Mouse (Mus musculus): ENCODE data around the gene Nrk. TPM values are rescaled to one million over a fixed set of nuclear protein-coding genes. Genes with fewer than 3 reads are reported as not detected.

Gene Nrk
- polyA plus RNA-seq (2016; fragmentation: Nextera tagmentation; extraction: Ambion mirVana) = 4.9 and 8.4 TPM in 2 replicates

GRCm38 (mm10) chrX:138914041-138914776 is at the start of gene Nrk:
TSS of gene Nrk (plus strand) at chrX:138914430.
- 24% methylated on average over 39 of the region's 55 CpGs for WGBS
- Histone ChIP-seq H3K4me3 (peak within 1 kb of the TSS; percentile 60), H3K4me1 (no peaks in the 10 kb centered on the region), H3K27ac (replicated peaks) (peak within 1 kb of the TSS; percentile 19; the same call in 1 of the 2 replicates), H3K27me3 (replicated peaks; ENCODE audit: low read depth, poor library complexity, severe bottlenecking) (peaks cover 68% of the 10 kb centered on the region), H3K9me3 (no peaks in the 10 kb centered on the region), H3K36me3 (replicated peaks) (no peaks in the 10 kb centered on the region)
- DNase-seq (ENCODE audit: low spot score) = peak; percentile 72

GRCm38 (mm10) chrX:138913366-138913765 is 864 bp upstream of the Nrk start:
- Histone ChIP-seq H3K27ac (replicated peaks) (no peak overlapping the region), H3K9me3 (no peaks in the 10 kb centered on the region), H3K36me3 (replicated peaks) (no peaks in the 10 kb centered on the region), H3K4me3 (peak overlapping the region; percentile 60), H3K4me1 (no peaks in the 10 kb centered on the region), H3K27me3 (replicated peaks; ENCODE audit: low read depth, poor library complexity, severe bottlenecking) (peaks cover 68% of the 10 kb centered on the region)
- WGBS = 17% methylated on average over 8 of the region's 8 CpGs
- DNase-seq (ENCODE audit: low spot score) = peak; percentile 15

DNA sequence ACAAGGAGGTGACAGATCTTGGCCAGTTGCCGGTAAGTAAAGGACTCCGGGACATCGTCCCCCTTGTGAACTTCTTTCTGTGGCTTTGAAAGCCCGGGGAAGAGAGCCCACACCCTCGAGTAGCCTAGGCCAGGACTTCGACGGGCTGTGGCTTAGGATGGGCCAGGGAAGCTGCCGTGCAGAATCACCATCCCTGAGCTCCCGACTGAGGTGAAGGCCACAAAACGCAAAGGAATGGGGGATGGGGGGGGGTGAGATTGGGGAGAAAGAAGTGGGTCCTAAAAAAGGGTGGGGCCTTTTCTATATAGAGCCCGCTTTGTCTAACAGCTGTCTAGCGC is 516 bp downstream of the Nrk start:
- H3K36me3 ChIP-seq (replicated peaks) = no peaks in the 10 kb centered on the region
- no peak for DNase-seq (ENCODE audit: low spot score)
- H3K4me1 ChIP-seq = no peaks in the 10 kb centered on the region
- peaks cover 66% of the 10 kb centered on the region for H3K27me3 ChIP-seq (replicated peaks; ENCODE audit: low read depth, poor library complexity, severe bottlenecking)
- WGBS = 36% methylated on average over 12 of the region's 12 CpGs
- peak overlapping the region; percentile 60 for H3K4me3 ChIP-seq
- H3K9me3 ChIP-seq = no peaks in the 10 kb centered on the region
- 0 out of 2 replicates have a peak overlapping the region, but pooled peaks have one; percentile 19 for H3K27ac ChIP-seq (replicated peaks)

DNA sequence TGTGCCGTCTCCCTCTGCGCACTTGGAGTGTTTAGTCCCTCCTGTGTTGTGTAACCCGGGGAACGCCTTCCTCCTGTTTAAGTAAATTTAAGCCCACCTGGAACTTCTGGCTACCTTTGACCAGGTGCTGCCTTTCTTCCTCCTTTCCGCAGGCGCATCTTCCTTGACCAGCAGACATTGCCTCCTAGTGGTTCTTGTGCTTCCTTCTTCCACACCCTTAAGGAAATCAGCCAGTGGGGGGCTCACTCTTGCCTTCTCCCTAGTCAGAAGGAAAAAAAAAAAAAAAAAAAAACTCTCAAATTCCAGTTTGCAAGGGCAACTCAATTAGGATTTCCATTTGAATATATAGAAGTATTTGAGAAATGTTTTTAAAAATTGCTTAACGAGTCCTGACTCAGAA is 4.8 kb downstream of the Nrk start:
- Histone ChIP-seq H3K4me3 (no peak overlapping the region), H3K27ac (replicated peaks) (no peak overlapping the region), H3K4me1 (no peaks in the 10 kb centered on the region), H3K36me3 (replicated peaks) (no peaks in the 10 kb centered on the region), H3K27me3 (replicated peaks; ENCODE audit: low read depth, poor library complexity, severe bottlenecking) (peaks cover 29% of the 10 kb centered on the region), H3K9me3 (no peaks in the 10 kb centered on the region)
- no peak for DNase-seq (ENCODE audit: low spot score)
- WGBS = 51% methylated on average over 7 of the region's 7 CpGs

DNA sequence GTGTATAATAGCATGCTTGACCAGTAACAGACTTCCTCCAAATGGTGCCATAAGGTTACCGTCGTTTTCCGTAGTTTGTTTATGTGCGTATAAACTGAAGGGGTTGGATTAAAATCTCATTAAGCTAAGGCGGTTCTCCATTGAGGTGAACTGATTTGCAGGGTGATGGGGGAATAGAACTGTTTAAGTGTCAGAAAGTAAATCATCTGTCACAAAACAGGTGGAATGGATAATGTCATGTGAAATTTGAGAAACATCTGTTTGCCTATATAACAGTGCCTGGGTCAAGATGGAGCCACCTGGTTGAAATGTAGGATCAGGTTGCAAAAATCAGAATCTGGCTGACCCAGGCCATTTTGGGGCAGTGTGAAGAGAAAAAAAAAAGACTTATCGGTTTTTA is 29.7 kb downstream of the Nrk start:
- Histone ChIP-seq H3K4me3 (no peak overlapping the region), H3K9me3 (no peaks in the 10 kb centered on the region), H3K4me1 (no peaks in the 10 kb centered on the region), H3K36me3 (replicated peaks) (no peaks in the 10 kb centered on the region), H3K27ac (replicated peaks) (no peak overlapping the region), H3K27me3 (replicated peaks; ENCODE audit: low read depth, poor library complexity, severe bottlenecking) (peaks cover 34% of the 10 kb centered on the region)
- no peak for DNase-seq (ENCODE audit: low spot score)
- 79% methylated on average over 6 of the region's 6 CpGs for whole genome bisulfite sequencing

GRCm38 (mm10) chrX:138960713-138961112 is 46.5 kb downstream of the Nrk start:
- no peak overlapping the region for H3K4me3 ChIP-seq

GRCm38 (mm10) chrX:138978501-138978900 is 64.3 kb downstream of the Nrk start:
- no peaks in the 10 kb centered on the region for H3K4me1 ChIP-seq
- no peaks in the 10 kb centered on the region for H3K36me3 ChIP-seq (replicated peaks)
- no peak overlapping the region for H3K4me3 ChIP-seq
- 81% methylated on average over 3 of the region's 3 CpGs for WGBS
- no peak overlapping the region for H3K27ac ChIP-seq (replicated peaks)
- H3K9me3 ChIP-seq = no peaks in the 10 kb centered on the region
- peaks cover 21% of the 10 kb centered on the region for H3K27me3 ChIP-seq (replicated peaks; ENCODE audit: low read depth, poor library complexity, severe bottlenecking)
- no peak for DNase-seq (ENCODE audit: low spot score)

More at GRCm38 (mm10) chrX:138960713-138961112, 46.5 kb downstream of the Nrk start:
- no peaks in the 10 kb centered on the region for H3K9me3 ChIP-seq
- H3K36me3 ChIP-seq (replicated peaks) = no peaks in the 10 kb centered on the region
- H3K4me1 ChIP-seq = no peaks in the 10 kb centered on the region
- peak; percentile 48 for DNase-seq (ENCODE audit: low spot score)
- 61% methylated on average over 3 of the region's 3 CpGs for WGBS
- no peak overlapping the region for H3K27ac ChIP-seq (replicated peaks)
- H3K27me3 ChIP-seq (replicated peaks; ENCODE audit: low read depth, poor library complexity, severe bottlenecking) = no peaks in the 10 kb centered on the region

GRCm38 (mm10) chrX:138979249-138979648 is 65.0 kb downstream of the Nrk start:
- 89% methylated on average over 2 of the region's 2 CpGs for WGBS
- Histone ChIP-seq H3K4me1 (no peaks in the 10 kb centered on the region), H3K4me3 (no peak overlapping the region), H3K9me3 (no peaks in the 10 kb centered on the region), H3K27me3 (replicated peaks; ENCODE audit: low read depth, poor library complexity, severe bottlenecking) (peaks cover 18% of the 10 kb centered on the region), H3K27ac (replicated peaks) (no peak overlapping the region), H3K36me3 (replicated peaks) (no peaks in the 10 kb centered on the region)
- DNase-seq (ENCODE audit: low spot score) = no peak

- no peaks in the 10 kb centered on the region for H3K36me3 ChIP-seq (replicated peaks)
- 71% methylated on average over 3 of the region's 3 CpGs for WGBS
- H3K4me1 ChIP-seq = no peaks in the 10 kb centered on the region
- no peak for DNase-seq (ENCODE audit: low spot score)
- no peaks in the 10 kb centered on the region for H3K9me3 ChIP-seq
- H3K4me3 ChIP-seq = no peak overlapping the region
- H3K27ac ChIP-seq (replicated peaks) = no peak overlapping the region
- H3K27me3 ChIP-seq (replicated peaks; ENCODE audit: low read depth, poor library complexity, severe bottlenecking) = peaks cover 5% of the 10 kb centered on the region; the same call in 1 of the 2 replicates
These were observed 100.3 kb downstream of the Nrk start for GRCm38 (mm10) chrX:139014524-139014923.

DNA sequence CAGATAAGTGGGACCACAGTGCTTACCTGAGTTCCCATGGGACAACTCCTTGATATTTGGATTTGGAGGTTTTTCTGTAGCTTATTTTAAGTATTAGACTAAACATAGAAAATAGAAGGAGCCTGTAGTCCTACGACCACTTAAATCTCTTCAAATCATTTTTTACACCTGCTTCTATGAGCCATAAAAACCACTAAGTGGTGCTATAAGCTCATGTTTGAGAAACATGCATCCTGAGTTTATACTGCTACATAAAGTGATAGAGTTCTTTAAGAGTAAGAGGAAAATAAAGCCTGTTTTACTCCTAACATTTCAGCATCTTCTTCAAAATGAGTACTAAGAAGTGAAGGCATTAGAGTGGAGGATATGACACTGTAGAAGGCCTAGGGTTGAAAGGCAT is 102.3 kb downstream of the Nrk start:
- Histone ChIP-seq H3K9me3 (no peaks in the 10 kb centered on the region), H3K4me1 (no peaks in the 10 kb centered on the region), H3K36me3 (replicated peaks) (no peaks in the 10 kb centered on the region), H3K4me3 (no peak overlapping the region), H3K27me3 (replicated peaks; ENCODE audit: low read depth, poor library complexity, severe bottlenecking) (peaks cover 13% of the 10 kb centered on the region; the same call in 1 of the 2 replicates), H3K27ac (replicated peaks) (no peak overlapping the region)
- WGBS = 71% methylated on average over 1 of the region's 1 CpGs
- DNase-seq (ENCODE audit: low spot score) = no peak

DNA sequence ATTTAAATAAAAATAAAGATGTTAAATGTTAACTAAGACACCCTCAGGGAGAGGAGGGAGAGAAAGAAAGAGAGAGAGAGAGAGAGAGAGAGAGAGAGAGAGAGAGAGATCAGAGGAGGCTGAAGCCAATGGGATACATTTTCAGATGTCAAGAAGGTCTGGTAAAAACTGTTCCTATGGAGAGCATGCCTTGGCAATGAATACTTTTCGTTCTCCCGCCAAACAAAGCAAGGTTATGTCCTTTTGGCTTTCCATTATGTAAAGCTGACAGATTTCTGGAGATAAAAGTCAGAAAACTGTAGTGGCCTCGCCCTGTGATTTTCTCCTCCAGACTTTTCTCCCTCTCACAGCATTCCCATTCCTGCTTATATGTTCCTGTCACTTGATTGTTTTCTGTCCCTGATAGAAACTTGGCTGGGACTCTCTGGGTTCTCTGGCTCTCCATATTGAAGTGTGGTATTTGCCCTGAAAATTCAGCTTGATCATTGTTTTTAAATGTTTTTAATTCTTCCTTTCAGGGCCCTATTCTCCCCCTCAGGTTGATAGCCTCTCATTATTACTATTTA is 112.4 kb downstream of the Nrk start:
- no peak for DNase-seq (ENCODE audit: low spot score)
- no peak overlapping the region for H3K27ac ChIP-seq (replicated peaks)
- no peaks in the 10 kb centered on the region for H3K9me3 ChIP-seq
- 69% methylated on average over 3 of the region's 3 CpGs for WGBS
- H3K4me3 ChIP-seq = no peak overlapping the region
- no peaks in the 10 kb centered on the region for H3K4me1 ChIP-seq
- no peaks in the 10 kb centered on the region for H3K36me3 ChIP-seq (replicated peaks)
- H3K27me3 ChIP-seq (replicated peaks; ENCODE audit: low read depth, poor library complexity, severe bottlenecking) = peaks cover 43% of the 10 kb centered on the region

- H3K4me3 ChIP-seq = no peak overlapping the region
- H3K27me3 ChIP-seq (replicated peaks; ENCODE audit: low read depth, poor library complexity, severe bottlenecking) = peaks cover 48% of the 10 kb centered on the region
- H3K27ac ChIP-seq (replicated peaks) = no peak overlapping the region
- no peaks in the 10 kb centered on the region for H3K36me3 ChIP-seq (replicated peaks)
- 55% methylated on average over 5 of the region's 5 CpGs for WGBS
- no peak for DNase-seq (ENCODE audit: low spot score)
- no peaks in the 10 kb centered on the region for H3K9me3 ChIP-seq
- no peaks in the 10 kb centered on the region for H3K4me1 ChIP-seq
These were observed 113.1 kb downstream of the Nrk start for GRCm38 (mm10) chrX:139027296-139027695.

DNA sequence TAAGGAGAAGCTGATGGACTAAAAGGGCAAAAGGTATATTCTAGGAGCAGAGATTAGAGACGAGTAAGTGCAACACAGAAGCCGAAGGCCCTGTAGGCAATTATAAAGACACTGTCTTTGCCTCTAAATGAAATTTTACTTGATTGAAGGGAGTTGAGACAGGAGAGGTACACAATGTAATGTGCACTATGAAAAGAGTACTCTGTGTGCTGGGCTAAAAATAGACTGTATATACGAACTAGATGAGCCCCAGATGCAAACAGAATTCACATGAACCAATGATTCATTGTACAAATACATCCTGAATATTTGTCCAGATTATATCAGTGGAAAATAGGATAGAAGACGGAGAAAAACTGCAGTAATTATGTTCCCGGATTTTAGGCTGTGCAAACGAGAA is 113.7 kb downstream of the Nrk start:
- Histone ChIP-seq H3K27me3 (replicated peaks; ENCODE audit: low read depth, poor library complexity, severe bottlenecking) (peaks cover 48% of the 10 kb centered on the region), H3K36me3 (replicated peaks) (no peaks in the 10 kb centered on the region), H3K4me3 (no peak overlapping the region), H3K4me1 (no peaks in the 10 kb centered on the region), H3K27ac (replicated peaks) (no peak overlapping the region), H3K9me3 (no peaks in the 10 kb centered on the region)
- WGBS = 74% methylated on average over 6 of the region's 6 CpGs
- DNase-seq (ENCODE audit: low spot score) = no peak
